Mouse (Mus musculus): ENCODE results near the gene Tgfb1i1.

- TF ChIP-seq SIN3A (IDR thresholded peaks at IDR 0.05; ENCODE audit: low read length) (no peak), CTCF (conservative IDR thresholded peaks at IDR 0.05 in 1 of 2, IDR thresholded peaks at IDR 0.05 in 1 of 2; ENCODE audit: low read depth in 2 of 2, low read length in 2 of 2) (no peak), POLR2AphosphoS2 (IDR thresholded peaks at IDR 0.05; ENCODE audit: low read depth, low read length) (no peak), MAFK (IDR thresholded peaks at IDR 0.05; ENCODE audit: insufficient replicate concordance, low read length) (no peak), POLR2A (IDR thresholded peaks at IDR 0.05; ENCODE audit: low read depth, low read length) (no peak), IRF4 (IDR thresholded peaks at IDR 0.05; ENCODE audit: low read depth, low read length) (no peak), MXI1 (IDR thresholded peaks at IDR 0.05; ENCODE audit: low read depth, low read length) (no peak), ZKSCAN1 (IDR thresholded peaks at IDR 0.05; ENCODE audit: borderline replicate concordance, low read depth, low read length) (no peak), USF1 (IDR thresholded peaks at IDR 0.05; ENCODE audit: low read depth, low read length) (no peak), MAZ (IDR thresholded peaks at IDR 0.05; ENCODE audit: low read depth, low read length) (no peak), ZC3H11A (IDR thresholded peaks at IDR 0.05; ENCODE audit: low read depth, low read length) (no peak), EP300 (IDR thresholded peaks at IDR 0.05; ENCODE audit: low read length) (no peak)
Measured at GRCm38 (mm10) chr7:128265411-128265810, 18.8 kb downstream of the Tgfb1i1 start, which contains the start of gene Slc5a2.

Data from CH12.LX (cell line).